Mouse (Mus musculus): ENCODE data around the gene Col16a1. TPM values are rescaled to one million over a fixed set of nuclear protein-coding genes. Genes with fewer than 3 reads are reported as not detected.

Col16a1 gene
- total RNA-seq, 2 experiments from 2014 or later, result 3.5 to 7.9 TPM

DNA sequence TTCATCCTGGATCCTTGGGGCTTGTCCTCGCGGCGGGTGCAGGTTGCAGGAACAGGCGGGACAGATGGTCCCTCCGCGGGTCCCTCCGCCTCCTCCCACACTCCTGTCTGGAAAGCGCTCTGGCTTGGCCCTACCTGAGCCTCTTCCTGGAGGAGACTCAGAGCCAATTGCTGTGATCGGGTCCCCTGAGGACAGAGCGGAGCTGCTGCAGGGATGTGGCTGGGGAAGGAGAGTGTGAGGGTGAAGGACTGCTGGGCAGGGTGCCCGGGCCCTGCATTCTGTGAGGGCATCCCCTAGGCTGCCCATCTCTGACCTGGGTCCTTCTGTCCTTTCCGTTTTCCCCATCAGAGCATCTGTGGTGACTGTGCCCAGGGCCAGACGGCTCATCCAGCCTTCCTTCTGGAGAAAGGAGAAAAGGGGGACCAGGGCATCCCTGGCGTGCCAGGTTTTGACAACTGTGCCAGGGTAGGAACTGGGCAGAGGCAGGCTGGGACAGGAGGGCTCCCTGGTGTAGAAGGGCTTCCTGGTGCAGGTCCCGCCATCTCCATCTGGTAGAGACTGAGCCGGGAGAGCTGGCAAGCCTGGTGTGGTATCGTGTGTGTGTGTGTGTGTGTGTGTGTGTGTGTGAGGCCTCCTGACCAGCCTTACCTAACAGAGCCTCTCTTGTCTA is 31.3 kb downstream of the Col16a1 start:
- DNase-seq, result no peak
- intact Hi-C loops (cut with DNase I), result no loop called here
- no peak for TF ChIP-seq CTCF (IDR thresholded peaks at IDR 0.05)
- Histone ChIP-seq H3K4me3 (no peak overlapping the region), H3K27ac (no peak overlapping the region)

DNA sequence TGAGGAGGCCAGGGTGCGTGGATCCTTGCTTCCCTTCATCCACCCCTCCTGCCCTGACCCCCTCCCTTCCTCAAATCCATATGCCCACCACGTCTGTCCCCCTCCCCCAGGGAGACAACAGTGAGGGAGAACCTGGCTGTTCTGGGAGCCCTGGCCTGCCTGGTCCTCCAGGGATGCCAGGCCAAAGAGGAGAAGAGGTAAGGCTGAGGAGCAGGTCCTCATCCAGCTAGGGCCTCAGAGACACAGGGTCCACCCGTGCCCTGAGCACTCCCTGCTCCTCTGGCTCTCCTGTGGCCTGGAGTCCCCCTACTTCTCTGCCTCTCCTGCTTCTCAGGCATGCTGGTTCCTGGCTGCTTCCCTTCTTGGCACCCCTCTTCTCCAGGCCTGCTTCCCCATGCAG is 31.9 kb downstream of the Col16a1 start:
- Histone ChIP-seq H3K4me3 (no peak overlapping the region), H3K27ac (no peak overlapping the region)
- intact Hi-C loops (cut with DNase I), result no loop called here
- DNase-seq, result no peak
- TF ChIP-seq CTCF (IDR thresholded peaks at IDR 0.05), result no peak

DNA sequence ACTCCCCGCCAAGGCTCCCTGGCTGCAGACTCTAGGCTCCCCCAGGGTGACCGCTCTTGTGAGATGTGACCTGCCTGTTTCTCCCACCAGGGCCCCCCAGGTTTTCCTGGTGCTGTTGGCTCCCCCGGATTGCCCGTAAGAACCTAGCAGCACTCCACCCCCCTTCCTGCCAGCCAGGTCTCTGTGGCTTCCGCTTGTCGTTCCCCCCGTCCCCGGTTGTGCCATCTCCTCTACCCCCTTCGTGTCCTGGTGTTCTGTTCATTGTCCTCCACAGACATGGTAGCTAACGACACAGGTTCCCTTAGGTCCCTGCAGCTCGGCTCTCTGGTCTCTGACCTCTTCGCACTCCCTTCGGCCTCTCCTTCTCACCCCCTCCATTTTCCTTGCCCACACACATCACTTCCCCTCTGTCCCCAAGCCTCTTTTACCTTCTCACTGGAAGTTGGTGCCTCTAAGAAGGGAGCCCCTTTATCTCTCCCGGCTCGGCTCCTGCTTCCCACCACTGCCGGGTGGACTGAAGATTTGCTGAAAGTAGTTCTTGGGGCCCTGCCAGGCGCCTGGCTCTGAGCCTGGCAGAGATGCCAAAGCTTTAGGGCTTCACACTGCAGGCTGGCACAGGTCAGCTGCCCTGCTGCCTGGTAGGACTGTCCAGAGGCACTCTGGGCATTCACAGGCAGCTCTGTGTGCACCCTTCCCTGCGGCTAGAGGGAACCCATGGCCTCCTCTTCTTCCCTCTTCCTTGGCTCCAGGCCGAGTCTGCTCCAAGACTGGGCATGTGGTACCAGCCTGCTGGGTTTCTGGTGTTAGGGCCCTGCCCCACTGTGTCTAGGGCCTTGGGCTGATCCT is 33.9 kb downstream of the Col16a1 start:
- Histone ChIP-seq H3K27ac (no peak overlapping the region), H3K4me3 (no peak overlapping the region)
- no peak for TF ChIP-seq CTCF (IDR thresholded peaks at IDR 0.05)
- intact Hi-C loops (cut with DNase I), result loop anchor here (1.0 kb wide), 1 partner anchor 45 kb away; no protein-coding TSS in a partner anchor
- DNase-seq, result peak; percentile 78

DNA sequence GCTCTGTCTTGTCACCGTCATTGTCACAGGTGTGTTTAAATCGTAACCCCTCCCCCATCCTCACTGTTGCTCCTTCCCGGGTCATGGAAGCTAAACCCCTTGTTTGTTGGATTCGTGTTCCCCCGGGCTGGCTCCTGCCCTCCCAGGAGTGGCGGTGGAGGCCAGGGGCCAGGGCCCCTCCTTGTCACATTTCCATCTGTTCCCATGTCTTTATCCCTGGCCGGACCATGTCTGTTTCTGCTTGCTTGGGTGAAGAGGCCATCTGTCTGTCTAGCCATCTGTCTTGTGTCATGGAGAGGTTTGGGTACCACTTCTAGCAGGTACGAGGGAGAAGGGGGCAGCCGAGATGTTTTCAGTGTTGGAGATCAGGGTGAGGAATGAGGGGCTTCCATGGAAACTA is 34.6 kb downstream of the Col16a1 start:
- Histone ChIP-seq H3K4me3 (no peak overlapping the region), H3K27ac (no peak overlapping the region)
- intact Hi-C loops (cut with DNase I), result loop anchor here (1.0 kb wide), 1 partner anchor 46 kb away; no protein-coding TSS in a partner anchor
- no peak for TF ChIP-seq CTCF (IDR thresholded peaks at IDR 0.05)
- DNase-seq, result no peak

DNA sequence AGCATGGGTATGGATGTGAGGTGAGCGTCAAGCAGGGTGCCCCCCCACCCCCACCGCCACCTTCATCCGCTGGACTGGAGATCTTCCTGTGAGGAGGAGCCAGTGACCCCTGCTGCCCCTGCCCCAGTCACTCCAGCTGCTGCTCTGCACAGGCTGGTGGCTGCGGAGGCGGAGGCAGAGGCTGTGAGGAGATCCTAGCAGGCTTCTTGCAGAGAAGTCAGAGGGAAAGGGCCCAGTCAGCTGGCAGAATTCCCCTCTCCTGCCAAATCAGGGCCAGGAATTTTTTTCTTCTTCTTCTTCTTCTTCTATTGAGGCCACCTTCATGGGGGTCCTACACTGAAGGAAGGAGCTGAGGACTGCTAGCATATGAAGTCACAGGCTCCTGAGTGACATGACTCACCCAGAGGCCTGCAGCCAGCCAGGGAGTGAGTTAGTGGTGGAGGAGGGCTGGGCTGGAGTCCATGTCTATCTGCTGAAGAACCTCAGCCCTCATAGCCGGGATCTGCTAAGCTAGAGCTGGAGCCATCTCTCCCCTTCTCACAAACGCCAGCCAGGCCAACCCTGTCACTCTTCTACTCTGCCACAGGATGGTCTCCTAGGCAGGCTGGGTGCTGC is 36.8 kb downstream of the Col16a1 start:
- peak; percentile 66 for DNase-seq
- no peak for TF ChIP-seq CTCF (IDR thresholded peaks at IDR 0.05)
- no peak overlapping the region for H3K4me3 ChIP-seq
- no peak overlapping the region for H3K27ac ChIP-seq
- intact Hi-C loops (cut with DNase I), result no loop called here

DNA sequence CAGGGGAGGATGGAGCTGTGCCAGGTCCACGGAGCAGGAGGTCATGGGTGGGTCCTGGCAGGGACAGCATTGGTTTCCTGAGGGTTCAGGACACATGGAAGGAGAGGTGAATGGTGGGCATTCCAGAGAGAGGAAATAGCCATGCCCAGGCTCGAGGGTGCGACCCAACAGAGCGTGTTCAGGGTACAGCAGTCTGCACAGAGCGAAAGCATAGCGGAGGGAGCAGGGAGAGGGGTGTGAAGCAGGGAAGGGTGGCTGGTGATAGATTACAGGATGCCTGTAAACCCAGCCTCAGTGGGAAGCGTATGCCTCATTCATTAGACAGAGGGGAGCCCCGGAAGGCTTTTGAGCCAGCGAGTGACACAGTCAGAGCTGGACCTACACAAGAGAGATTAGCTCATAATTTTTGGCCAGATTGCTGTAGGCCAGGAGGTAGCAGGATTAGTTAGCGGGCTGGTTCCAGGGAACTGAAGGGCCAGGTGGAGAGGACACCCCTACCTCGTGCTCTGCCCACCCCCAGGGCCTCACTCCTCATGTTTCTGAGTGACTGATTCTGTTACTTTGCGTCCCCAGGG is 37.7 kb downstream of the Col16a1 start:
- no peak for TF ChIP-seq CTCF (IDR thresholded peaks at IDR 0.05)
- H3K27ac ChIP-seq, result no peak overlapping the region
- no peak overlapping the region for H3K4me3 ChIP-seq
- intact Hi-C loops (cut with DNase I), result loop anchor here (5.0 kb wide), 1 partner anchor 298 kb away; no protein-coding TSS in a partner anchor
- DNase-seq, result no peak

DNA sequence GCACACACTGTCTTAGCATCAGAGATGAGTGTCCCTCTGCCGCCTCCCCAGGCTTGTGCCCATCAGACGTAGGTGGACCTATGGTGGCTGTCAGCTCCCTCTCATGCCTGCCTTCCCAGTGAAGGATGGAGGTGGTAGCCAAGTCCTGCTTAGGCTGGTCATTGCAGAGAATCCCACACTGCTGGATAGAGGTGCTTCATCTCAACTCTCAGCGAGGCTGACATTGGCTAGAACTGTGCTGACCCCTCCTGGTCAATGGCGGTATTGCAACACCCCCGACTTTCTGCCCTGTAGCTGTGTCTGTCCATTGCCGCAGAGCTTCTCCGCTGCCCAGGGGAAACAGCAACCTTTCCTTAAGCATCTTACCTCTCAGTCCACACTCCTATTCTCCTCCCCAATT is 39.7 kb downstream of the Col16a1 start:
- no peak overlapping the region for H3K27ac ChIP-seq
- H3K4me3 ChIP-seq, result no peak overlapping the region
- TF ChIP-seq CTCF (IDR thresholded peaks at IDR 0.05), result peak; percentile 100
- intact Hi-C loops (cut with DNase I), result loop anchor here (1.0 to 5.0 kb wide), 3 partner anchors 51 to 300 kb away; no protein-coding TSS in a partner anchor
- peak; percentile 91 for DNase-seq

DNA sequence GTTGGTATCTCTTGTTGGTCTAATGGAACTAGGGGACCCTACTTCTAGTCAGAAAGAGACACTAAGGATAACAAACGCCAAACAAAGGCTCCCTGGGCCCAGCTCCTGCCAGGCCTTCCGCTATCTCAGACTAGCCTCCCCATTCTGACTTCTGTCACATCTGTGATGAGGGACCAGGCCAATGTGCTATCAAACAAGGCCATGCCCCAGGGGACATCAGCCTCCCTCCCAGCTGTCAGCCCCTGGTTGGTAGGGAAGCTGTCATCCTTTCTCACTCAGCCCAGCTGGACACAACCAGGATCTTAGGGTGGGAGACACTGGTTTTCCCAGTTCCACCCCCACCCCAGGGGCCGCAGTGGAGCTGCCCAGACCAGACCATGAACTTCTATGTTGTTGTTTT is 47.5 kb downstream of the Col16a1 start:
- no peak overlapping the region for H3K4me3 ChIP-seq
- no peak for DNase-seq
- no peak for TF ChIP-seq CTCF (IDR thresholded peaks at IDR 0.05)
- no peak overlapping the region for H3K27ac ChIP-seq
- intact Hi-C loops (cut with DNase I), result no loop called here

DNA sequence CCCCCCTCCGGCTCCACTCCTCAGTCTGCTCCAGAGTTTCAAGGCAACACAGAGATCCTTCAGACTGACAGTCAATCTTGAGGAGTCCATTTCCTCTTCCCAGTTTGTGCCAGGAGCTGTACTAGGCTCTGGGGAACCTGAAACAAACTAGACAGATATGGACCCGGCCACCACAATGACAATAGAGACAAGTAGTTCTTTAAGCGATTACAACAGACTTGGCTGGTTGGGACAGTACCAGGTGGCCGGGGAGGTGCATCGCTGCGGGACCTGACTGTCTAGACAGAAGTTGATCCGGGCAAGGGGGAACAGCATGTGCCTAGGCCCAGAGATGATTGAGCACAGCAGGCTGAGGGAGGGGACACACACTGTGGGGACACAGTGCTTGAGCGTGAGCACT is 53.5 kb downstream of the Col16a1 start:
- no peak for TF ChIP-seq CTCF (IDR thresholded peaks at IDR 0.05)
- no peak for DNase-seq
- Histone ChIP-seq H3K27ac (no peak overlapping the region), H3K4me3 (no peak overlapping the region)
- intact Hi-C loops (cut with DNase I), result no loop called here

DNA sequence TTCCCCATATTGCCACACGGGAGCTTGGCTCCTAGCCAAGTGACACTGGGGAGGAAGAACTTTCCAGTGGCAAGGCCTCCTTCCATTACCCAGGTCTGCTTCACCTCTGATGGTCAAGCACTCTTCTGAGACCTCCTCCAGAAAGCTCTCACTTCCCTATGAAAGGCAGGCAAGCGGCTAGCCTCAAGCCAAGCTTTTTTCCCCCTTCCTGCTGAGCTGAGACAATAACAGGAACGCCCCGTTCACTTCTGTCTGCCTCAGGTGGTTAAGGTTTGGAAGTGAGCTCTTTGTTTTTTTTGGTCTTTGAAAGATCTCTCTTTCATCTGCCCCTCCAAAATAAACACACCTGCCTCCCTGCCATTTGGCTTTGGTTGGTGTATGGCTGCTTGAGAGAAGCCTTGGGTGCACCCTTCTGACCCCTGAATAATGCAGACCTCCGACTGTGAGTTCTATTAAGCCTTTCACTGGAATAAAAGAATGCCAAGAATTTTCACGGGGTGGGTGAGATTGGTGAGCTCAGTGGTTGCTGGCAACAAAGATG is 54.5 kb downstream of the Col16a1 start, which contains the start of gene Pef1:
TSS of gene Pef1 (plus strand) at position 448 of the 541 bp plus-strand sequence.
- Histone ChIP-seq H3K27ac (no peak within 1 kb of the TSS), H3K4me3 (no peak within 1 kb of the TSS)
- no peak for TF ChIP-seq CTCF (IDR thresholded peaks at IDR 0.05)
- no peak for DNase-seq
- intact Hi-C loops (cut with DNase I), result no loop called here

DNA sequence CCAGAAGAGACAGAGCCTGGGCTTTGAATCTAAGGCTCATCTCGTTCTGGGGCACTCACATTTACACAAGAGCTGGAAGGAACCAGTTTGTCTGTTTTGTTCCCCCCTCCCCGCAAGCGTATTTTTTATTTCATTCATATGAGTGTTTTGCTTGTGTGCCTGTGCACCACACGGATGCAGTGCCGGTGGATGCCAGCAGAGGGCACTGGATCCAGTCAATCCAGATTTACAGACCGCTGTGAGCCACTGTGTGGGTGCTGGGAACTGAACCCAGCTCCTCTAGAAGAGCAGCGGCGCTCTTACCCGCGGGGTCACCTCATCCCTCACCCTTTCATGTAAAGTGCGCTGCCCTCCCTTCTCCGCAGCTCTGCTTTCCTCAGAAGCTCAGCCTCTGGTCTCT is 56.0 kb downstream of the Col16a1 start:
- intact Hi-C loops (cut with DNase I), result no loop called here
- H3K4me3 ChIP-seq, result no peak overlapping the region
- no peak for DNase-seq

DNA sequence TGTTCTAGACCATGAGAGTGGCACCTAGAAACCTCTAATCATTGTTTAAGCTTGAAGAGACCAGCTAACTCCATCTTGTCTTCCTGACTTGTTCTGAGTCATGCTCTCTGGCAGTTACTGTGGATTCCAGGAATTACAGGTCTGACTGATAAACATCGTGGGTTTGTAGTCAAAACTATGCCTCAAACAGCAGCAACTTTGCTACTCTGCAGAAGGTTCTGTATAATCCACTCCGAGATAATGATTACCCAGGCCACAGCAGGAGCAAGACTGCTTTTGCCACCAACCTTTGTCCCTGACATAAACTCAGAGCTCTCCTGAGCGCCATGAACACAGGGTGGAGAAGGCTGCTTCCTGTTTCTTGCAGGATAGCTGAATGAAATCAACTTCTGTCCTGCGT is 56.9 kb downstream of the Col16a1 start:
- Histone ChIP-seq H3K4me3 (no peak overlapping the region), H3K27ac (no peak overlapping the region)
- intact Hi-C loops (cut with DNase I), result no loop called here
- TF ChIP-seq CTCF (IDR thresholded peaks at IDR 0.05), result no peak
- DNase-seq, result no peak

More for the DNA sequence above, 56.0 kb downstream of the Col16a1 start:
- H3K27ac ChIP-seq, result no peak overlapping the region
- peak; percentile 20; the same call in 1 of the 2 replicates for TF ChIP-seq CTCF (IDR thresholded peaks at IDR 0.05)

All from gastrocnemius, adult 2 months (tissue).